Mouse (Mus musculus) stomach, embryonic 16.5 days (tissue): ENCODE measurements around the gene Fbxl3. TPM values are rescaled to one million over a fixed set of nuclear protein-coding genes. Genes with fewer than 3 reads are reported as not detected.

Experiments used
- ATAC-seq: fragments of 200-750 bp; cut with Nextera tagmentation; 2 replicates; pipeline ENCODE4 v1.8.0; 2017; ENCODE audit warnings: moderate number of reproducible peaks, moderate TSS enrichment; ENCODE audit not compliant: insufficient read depth, low FRiP score
- H3K27ac ChIP-seq: fragments of 300-500 bp; sonication (generic); 2 replicates; pipeline ENCODE4 v1.5.1; 2014; ENCODE audit warnings: low read length
- H3K27me3 ChIP-seq: fragments of 300-500 bp; sonication (generic); 2 replicates; pipeline ENCODE4 v1.6.1; 2014; ENCODE audit warnings: low read length, control low read depth, mixed read lengths; ENCODE audit not compliant: control insufficient read depth, insufficient read depth
- H3K36me3 ChIP-seq: fragments of 300-500 bp; sonication (generic); 2 replicates; pipeline ENCODE4 v1.6.1; 2014; ENCODE audit warnings: low read length; ENCODE audit not compliant: control insufficient read depth, insufficient read depth
- H3K4me1 ChIP-seq: fragments of 300-500 bp; sonication (generic); 2 replicates; pipeline ENCODE4 v1.6.1; 2014; ENCODE audit warnings: low read length, control low read depth, mixed read lengths; ENCODE audit not compliant: control insufficient read depth, insufficient read depth
- H3K4me2 ChIP-seq: fragments of 300-500 bp; sonication (generic); 2 replicates; pipeline ENCODE4 v1.6.1; 2014; ENCODE audit warnings: low read depth, low read length, mixed read lengths
- H3K4me3 ChIP-seq: fragments of 300-500 bp; sonication (generic); replicated peaks from 2 replicates; pipeline ENCODE4 v1.5.1; 2014; ENCODE audit warnings: mild to moderate bottlenecking, low read length
- H3K9ac ChIP-seq: fragments of 300-500 bp; sonication (generic); 2 replicates; pipeline ENCODE4 v1.6.1; 2014; ENCODE audit warnings: low read length
- H3K9me3 ChIP-seq: fragments of 300-500 bp; sonication (generic); replicated peaks from 2 replicates; pipeline ENCODE4 v1.6.1; 2016; ENCODE audit warnings: low read length, control low read depth; ENCODE audit not compliant: control insufficient read depth
- WGBS: fragments of 180-500 bp; shearing (Covaris S2); extraction: QIAGEN DNeasy Blood & Tissue Kit; methylation state at CpG from one replicate; pipeline ENCODE4 v1.1.7; 2014; 5-methylcytosine and 5-hydroxymethylcytosine counted together
- polyA plus RNA-seq: library from polyadenylated mRNA; unstranded; fragments of >200 nt; fragmentation: Nextera tagmentation; extraction: Ambion mirVana; gene quantifications from 2 replicates; pipeline ENCODE4 v1.2.1, GENCODE M21; 2015

Fbxl3 gene
- 19.0 and 22.1 TPM in 2 replicates for polyA plus RNA-seq

GRCm38 (mm10) chr14:103099238-103099933 lies at the start of gene Fbxl3:
Fbxl3 (minus strand) TSS chr14:103099566.
- 0 out of 2 replicates have a peak, but pooled peaks cover 5% of the 10 kb centered on the region for H3K36me3 ChIP-seq
- H3K4me3 ChIP-seq: peak within 1 kb of the TSS; percentile 87
- peaks cover 23% of the 10 kb centered on the region; the same call in 1 of the 2 replicates for H3K4me1 ChIP-seq
- peak within 1 kb of the TSS; percentile 100 for H3K9ac ChIP-seq
- ATAC-seq: peak; percentile 94
- H3K9me3 ChIP-seq: no peaks in the 10 kb centered on the region
- no peaks in the 10 kb centered on the region for H3K27me3 ChIP-seq
- peak within 1 kb of the TSS; percentile 60 for H3K4me2 ChIP-seq
- WGBS: 0% methylated on average over 73 of the region's 88 CpGs
- H3K27ac ChIP-seq: peak within 1 kb of the TSS; percentile 99

- Histone ChIP-seq H3K27ac (no peak overlapping the region), H3K4me2 (no peak overlapping the region), H3K36me3 (peaks cover 16% of the 10 kb centered on the region), H3K9ac (no peak overlapping the region), H3K9me3 (no peaks in the 10 kb centered on the region), H3K4me3 (no peak overlapping the region), H3K4me1 (no peaks in the 10 kb centered on the region), H3K27me3 (no peaks in the 10 kb centered on the region)
- WGBS: 79% methylated on average over 2 of the region's 2 CpGs
- no peak for ATAC-seq
Measured at GRCm38 (mm10) chr14:103131991-103132390, 32.6 kb upstream of the Fbxl3 start.

GRCm38 (mm10) chr14:103125756-103126155 lies 26.4 kb upstream of the Fbxl3 start:
- Histone ChIP-seq H3K9ac (no peak overlapping the region), H3K4me2 (no peak overlapping the region), H3K9me3 (no peaks in the 10 kb centered on the region), H3K27ac (no peak overlapping the region), H3K36me3 (peaks cover 17% of the 10 kb centered on the region), H3K4me3 (no peak overlapping the region), H3K4me1 (no peaks in the 10 kb centered on the region), H3K27me3 (no peaks in the 10 kb centered on the region)
- ATAC-seq: no peak
- 81% methylated on average over 6 of the region's 6 CpGs for WGBS

- Histone ChIP-seq H3K4me3 (no peak overlapping the region), H3K27me3 (no peaks in the 10 kb centered on the region), H3K4me2 (no peak overlapping the region), H3K27ac (no peak overlapping the region), H3K9ac (no peak overlapping the region), H3K9me3 (no peaks in the 10 kb centered on the region), H3K4me1 (no peaks in the 10 kb centered on the region), H3K36me3 (peaks cover 9% of the 10 kb centered on the region)
- no peak for ATAC-seq
- 87% methylated on average over 3 of the region's 3 CpGs for WGBS
Measured at GRCm38 (mm10) chr14:103114994-103115670, 15.8 kb upstream of the Fbxl3 start.

GRCm38 (mm10) chr14:103112606-103113363 lies 13.4 kb upstream of the Fbxl3 start:
- Histone ChIP-seq H3K9ac (no peak overlapping the region), H3K4me2 (no peak overlapping the region), H3K27ac (no peak overlapping the region), H3K9me3 (no peaks in the 10 kb centered on the region), H3K36me3 (peaks cover 9% of the 10 kb centered on the region), H3K4me3 (no peak overlapping the region), H3K4me1 (no peaks in the 10 kb centered on the region), H3K27me3 (no peaks in the 10 kb centered on the region)
- no peak for ATAC-seq
- 87% methylated on average over 3 of the region's 3 CpGs for WGBS

- no peak for ATAC-seq
- Histone ChIP-seq H3K4me2 (no peak overlapping the region), H3K27me3 (no peaks in the 10 kb centered on the region), H3K9ac (no peak overlapping the region), H3K9me3 (no peaks in the 10 kb centered on the region), H3K4me3 (no peak overlapping the region), H3K36me3 (peaks cover 5% of the 10 kb centered on the region; the same call in 1 of the 2 replicates), H3K27ac (no peak overlapping the region), H3K4me1 (no peaks in the 10 kb centered on the region)
- 83% methylated on average over 4 of the region's 4 CpGs for WGBS
Measured at GRCm38 (mm10) chr14:103109971-103110370, 10.6 kb upstream of the Fbxl3 start.

- Histone ChIP-seq H3K9me3 (no peaks in the 10 kb centered on the region), H3K9ac (no peak overlapping the region), H3K36me3 (no peaks in the 10 kb centered on the region), H3K4me1 (0 out of 2 replicates have a peak, but pooled peaks cover 5% of the 10 kb centered on the region), H3K27ac (no peak overlapping the region), H3K4me2 (no peak overlapping the region), H3K27me3 (no peaks in the 10 kb centered on the region), H3K4me3 (no peak overlapping the region)
- no peak for ATAC-seq
- 64% methylated on average over 2 of the region's 2 CpGs for WGBS
Measured at GRCm38 (mm10) chr14:103106301-103106700, 6.9 kb upstream of the Fbxl3 start.

- no peak overlapping the region for H3K9ac ChIP-seq
- peaks cover 12% of the 10 kb centered on the region; the same call in 1 of the 2 replicates for H3K4me1 ChIP-seq
- no peak overlapping the region for H3K4me2 ChIP-seq
- no peak overlapping the region for H3K4me3 ChIP-seq
- H3K36me3 ChIP-seq: no peaks in the 10 kb centered on the region
- H3K27ac ChIP-seq: no peak overlapping the region
- H3K9me3 ChIP-seq: no peaks in the 10 kb centered on the region
- 46% methylated on average over 10 of the region's 10 CpGs for WGBS
- ATAC-seq: no peak
- H3K27me3 ChIP-seq: no peaks in the 10 kb centered on the region
Measured at GRCm38 (mm10) chr14:103102731-103103335, 3.5 kb upstream of the Fbxl3 start.
